Mouse (Mus musculus): ENCODE measurements around the gene Fam206a. TPM values are rescaled to one million over a fixed set of nuclear protein-coding genes. Genes with fewer than 3 reads are reported as not detected.
A peak's percentile ranks its signal among the peaks of the same experiment; 100 is the strongest.

Fam206a gene
- polyA plus RNA-seq (2015; fragmentation: Nextera tagmentation; extraction: Ambion mirVana), result 16.5 and 18.1 TPM in 2 replicates

DNA sequence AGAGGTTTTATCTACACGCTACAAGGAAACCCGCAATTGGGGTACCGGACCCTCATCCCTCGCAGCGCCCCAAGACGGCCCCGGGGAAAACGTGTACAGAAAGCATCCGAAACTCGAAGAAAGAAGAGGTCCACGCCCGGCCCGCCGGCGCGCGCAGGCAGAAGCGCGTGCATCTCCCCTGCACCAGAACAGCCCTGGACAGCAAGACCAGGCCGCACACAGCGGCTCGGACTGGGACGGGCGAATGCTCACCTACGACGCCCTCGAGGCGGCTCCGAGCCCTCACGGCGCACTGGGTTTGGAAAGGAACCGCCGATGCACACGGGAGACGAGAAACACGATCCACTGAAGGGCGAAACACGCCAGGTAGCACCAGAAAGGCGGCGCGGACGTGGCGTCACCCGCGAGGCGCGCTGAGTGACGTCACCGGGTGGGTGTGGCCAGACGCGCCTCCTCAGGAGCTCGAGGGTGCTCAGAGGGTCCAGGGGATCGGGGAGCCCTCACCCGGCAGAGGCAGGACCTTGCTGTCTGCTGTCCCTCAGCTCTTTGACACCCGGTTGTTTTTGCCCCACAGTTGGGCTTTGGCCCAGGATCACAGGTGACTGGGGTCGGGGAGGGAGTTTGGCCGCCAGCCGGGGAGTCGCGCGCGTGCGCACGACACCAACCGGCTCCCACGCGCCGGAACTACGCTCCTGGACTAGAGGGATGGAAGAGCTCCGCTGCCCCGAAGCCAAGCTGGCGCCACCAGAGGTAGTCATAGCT, at the start of gene Fam206a, which contains the start of gene Elp1:
TSS of gene Fam206a (plus strand) at position 439 of the 762 bp plus-strand sequence.
TSS of gene Elp1 (minus strand) at position 425 of the 762 bp plus-strand sequence.
- peaks cover 48% of the 10 kb centered on the region for H3K36me3 ChIP-seq (ENCODE audit: poor library complexity, severe bottlenecking)
- H3K4me3 ChIP-seq, result peak within 1 kb of the TSS; percentile 89
- peak within 1 kb of the TSS; percentile 75 for H3K4me2 ChIP-seq
- H3K27me3 ChIP-seq, result no peaks in the 10 kb centered on the region
- H3K9ac ChIP-seq, result peak within 1 kb of the TSS; percentile 89
- WGBS, result under 1% methylated on average over 72 of the region's 72 CpGs
- H3K9me3 ChIP-seq (replicated peaks), result no peaks in the 10 kb centered on the region
- ATAC-seq, result peak; percentile 98
- peaks cover 28% of the 10 kb centered on the region for H3K4me1 ChIP-seq
- H3K27ac ChIP-seq, result peak within 1 kb of the TSS; percentile 67

DNA sequence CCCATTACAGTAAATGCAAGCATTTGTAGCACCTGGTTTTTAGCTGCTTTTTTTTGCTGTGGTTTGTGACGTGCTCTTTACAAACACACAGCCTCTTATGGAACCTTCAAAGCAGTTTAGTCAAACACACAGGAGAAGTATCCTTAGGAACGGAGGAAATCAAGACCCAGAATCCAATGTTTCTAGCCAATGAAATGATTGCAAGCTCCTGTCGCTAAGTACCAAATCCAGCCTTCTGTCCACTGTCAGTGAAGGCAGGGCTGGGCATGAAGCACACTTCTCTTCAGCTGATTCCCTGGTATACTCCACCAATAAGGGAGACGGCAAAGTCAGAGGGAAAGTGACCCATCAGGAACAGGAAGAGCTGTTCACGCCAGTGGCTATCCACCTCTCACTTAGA, 46.1 kb upstream of the Fam206a start:
- Histone ChIP-seq H3K4me3 (no peak overlapping the region), H3K9me3 (replicated peaks) (no peaks in the 10 kb centered on the region), H3K4me1 (no peaks in the 10 kb centered on the region), H3K36me3 (ENCODE audit: poor library complexity, severe bottlenecking) (peaks cover 91% of the 10 kb centered on the region), H3K9ac (no peak overlapping the region), H3K27me3 (no peaks in the 10 kb centered on the region), H3K27ac (no peak overlapping the region), H3K4me2 (no peak overlapping the region)
- ATAC-seq, result no peak
- WGBS, result 93% methylated on average over 5 of the region's 5 CpGs

DNA sequence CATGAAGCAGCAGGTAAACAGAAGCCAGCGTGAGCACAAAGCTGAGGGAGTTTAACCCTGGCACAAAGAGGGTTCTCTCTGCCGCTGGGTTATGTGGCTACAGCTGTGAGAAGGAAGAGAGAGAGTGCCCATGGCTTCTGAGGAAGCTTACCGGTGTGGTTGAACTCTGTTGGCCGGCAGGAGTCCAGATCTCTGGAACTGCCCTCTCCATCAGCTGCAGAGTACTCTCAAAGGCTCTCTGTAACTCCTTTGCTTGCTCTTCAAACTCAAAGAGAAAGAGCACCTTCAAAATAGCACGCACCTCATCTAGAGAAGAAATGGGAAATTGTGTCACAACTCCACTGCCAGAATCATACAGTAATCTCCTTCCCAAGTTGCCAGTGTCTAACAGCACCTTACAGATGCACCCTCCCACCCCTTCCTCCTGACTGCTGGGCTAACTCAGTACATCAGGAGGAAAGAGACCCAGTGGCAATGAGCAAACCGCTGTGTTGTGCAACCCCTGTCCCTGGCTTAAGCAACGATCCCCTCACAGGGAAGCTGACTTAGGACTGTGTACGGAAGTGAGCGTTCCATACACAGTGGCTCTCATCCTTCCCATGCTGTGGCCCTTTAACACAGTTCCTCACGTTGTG, 45.1 kb upstream of the Fam206a start:
- Histone ChIP-seq H3K27me3 (no peaks in the 10 kb centered on the region), H3K4me3 (no peak overlapping the region), H3K4me1 (no peaks in the 10 kb centered on the region), H3K9ac (no peak overlapping the region), H3K9me3 (replicated peaks) (no peaks in the 10 kb centered on the region), H3K4me2 (no peak overlapping the region), H3K36me3 (ENCODE audit: poor library complexity, severe bottlenecking) (peaks cover 91% of the 10 kb centered on the region), H3K27ac (no peak overlapping the region)
- ATAC-seq, result no peak
- 92% methylated on average over 10 of the region's 10 CpGs for WGBS

DNA sequence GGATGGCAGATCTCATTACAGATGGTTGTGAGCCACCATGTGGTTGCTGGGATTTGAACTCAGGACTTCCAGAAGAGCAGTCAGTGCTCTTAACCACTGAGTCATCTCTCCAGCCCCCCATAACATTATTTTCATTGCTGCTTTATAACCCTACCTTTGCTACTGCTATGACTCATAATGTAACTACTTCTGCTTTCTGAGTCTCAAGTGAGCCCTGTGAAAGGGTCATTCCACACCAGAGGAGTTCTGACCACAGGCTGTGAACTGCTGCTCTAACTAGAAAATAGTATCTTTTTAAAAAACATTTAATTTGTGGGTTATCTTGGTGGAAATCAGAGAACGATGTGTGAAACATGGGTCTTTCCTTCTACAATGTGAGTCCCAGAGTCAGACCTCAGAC, 44.5 kb upstream of the Fam206a start:
- Histone ChIP-seq H3K36me3 (ENCODE audit: poor library complexity, severe bottlenecking) (peaks cover 96% of the 10 kb centered on the region), H3K27ac (no peak overlapping the region), H3K9ac (no peak overlapping the region), H3K27me3 (no peaks in the 10 kb centered on the region), H3K4me3 (no peak overlapping the region), H3K4me1 (no peaks in the 10 kb centered on the region), H3K9me3 (replicated peaks) (no peaks in the 10 kb centered on the region), H3K4me2 (no peak overlapping the region)
- ATAC-seq, result no peak
- WGBS, result 97% methylated on average over 1 of the region's 1 CpGs

DNA sequence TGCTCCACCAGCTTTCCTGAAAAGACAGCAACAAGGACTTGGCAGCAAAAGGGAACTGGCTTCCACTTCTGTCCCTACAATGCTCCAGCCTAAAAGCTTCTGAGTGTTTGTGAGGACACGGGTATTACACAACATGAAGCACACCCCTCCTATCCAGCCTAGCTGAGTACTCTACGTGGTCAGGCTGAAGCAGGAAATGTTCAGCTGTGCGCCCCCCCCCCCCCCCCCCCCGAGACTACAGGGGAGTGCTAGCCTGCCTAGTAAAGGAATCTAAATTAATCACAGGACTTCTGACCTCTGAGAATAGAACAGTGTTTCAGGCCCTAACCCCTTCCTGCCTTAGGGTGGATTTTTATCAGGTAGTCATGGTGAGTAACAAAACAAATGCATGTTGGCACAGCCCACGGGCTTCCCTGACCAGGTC, 34.3 kb upstream of the Fam206a start:
- no peak overlapping the region for H3K27ac ChIP-seq
- no peak for ATAC-seq
- no peaks in the 10 kb centered on the region for H3K4me1 ChIP-seq
- H3K9ac ChIP-seq, result no peak overlapping the region
- no peak overlapping the region for H3K4me2 ChIP-seq
- 73% methylated on average over 5 of the region's 5 CpGs for WGBS
- H3K4me3 ChIP-seq, result no peak overlapping the region
- H3K9me3 ChIP-seq (replicated peaks), result no peaks in the 10 kb centered on the region
- no peaks in the 10 kb centered on the region for H3K27me3 ChIP-seq
- H3K36me3 ChIP-seq (ENCODE audit: poor library complexity, severe bottlenecking), result peaks cover 91% of the 10 kb centered on the region

DNA sequence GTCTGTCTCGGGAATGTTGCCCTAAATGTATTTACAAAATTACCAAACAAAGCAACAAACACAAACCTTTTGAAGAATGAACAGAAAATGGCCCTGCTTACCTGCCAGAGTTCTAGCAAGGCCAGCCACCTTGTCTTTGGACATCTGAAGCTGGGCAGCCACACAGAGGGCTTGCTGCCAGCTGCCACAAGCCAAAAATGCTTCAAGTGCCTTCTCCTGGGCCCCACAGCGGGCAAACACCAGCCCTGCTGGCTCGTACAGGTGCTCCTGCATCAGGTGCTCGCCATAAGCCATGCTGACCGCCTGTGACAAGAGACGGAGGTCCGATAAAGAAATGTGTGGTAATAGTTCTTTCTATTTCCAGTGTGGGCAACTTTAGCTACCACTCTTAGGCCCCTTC, 33.2 kb upstream of the Fam206a start:
- Histone ChIP-seq H3K4me2 (no peak overlapping the region), H3K27me3 (no peaks in the 10 kb centered on the region), H3K4me1 (no peaks in the 10 kb centered on the region), H3K9me3 (replicated peaks) (no peaks in the 10 kb centered on the region), H3K27ac (no peak overlapping the region), H3K4me3 (no peak overlapping the region), H3K36me3 (ENCODE audit: poor library complexity, severe bottlenecking) (peaks cover 96% of the 10 kb centered on the region), H3K9ac (no peak overlapping the region)
- WGBS, result 94% methylated on average over 7 of the region's 7 CpGs
- no peak for ATAC-seq

DNA sequence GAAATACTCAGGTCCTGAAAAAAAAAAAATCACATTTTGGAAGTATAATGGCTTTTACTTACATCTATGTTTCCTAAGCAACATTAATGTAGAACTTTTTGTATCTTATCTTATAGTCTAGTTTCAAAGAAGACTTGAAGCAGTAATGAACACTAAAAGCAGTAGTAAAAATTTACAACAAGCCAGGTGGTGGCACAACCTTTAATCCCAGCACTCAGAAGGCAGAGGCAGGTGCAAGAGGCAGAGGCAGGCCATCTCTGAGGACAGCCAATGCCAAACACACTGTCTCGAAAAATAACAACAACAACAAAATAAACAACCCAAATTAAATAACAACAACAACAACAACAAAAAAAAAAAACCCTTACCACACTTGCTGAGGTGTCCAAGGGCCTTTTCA, 31.1 kb upstream of the Fam206a start:
- H3K27ac ChIP-seq, result no peak overlapping the region
- H3K4me1 ChIP-seq, result no peaks in the 10 kb centered on the region
- WGBS, result 83% methylated on average over 1 of the region's 1 CpGs
- peaks cover 90% of the 10 kb centered on the region for H3K36me3 ChIP-seq (ENCODE audit: poor library complexity, severe bottlenecking)
- H3K9me3 ChIP-seq (replicated peaks), result no peaks in the 10 kb centered on the region
- ATAC-seq, result no peak
- no peaks in the 10 kb centered on the region for H3K27me3 ChIP-seq
- no peak overlapping the region for H3K4me3 ChIP-seq
- H3K9ac ChIP-seq, result no peak overlapping the region
- H3K4me2 ChIP-seq, result no peak overlapping the region

DNA sequence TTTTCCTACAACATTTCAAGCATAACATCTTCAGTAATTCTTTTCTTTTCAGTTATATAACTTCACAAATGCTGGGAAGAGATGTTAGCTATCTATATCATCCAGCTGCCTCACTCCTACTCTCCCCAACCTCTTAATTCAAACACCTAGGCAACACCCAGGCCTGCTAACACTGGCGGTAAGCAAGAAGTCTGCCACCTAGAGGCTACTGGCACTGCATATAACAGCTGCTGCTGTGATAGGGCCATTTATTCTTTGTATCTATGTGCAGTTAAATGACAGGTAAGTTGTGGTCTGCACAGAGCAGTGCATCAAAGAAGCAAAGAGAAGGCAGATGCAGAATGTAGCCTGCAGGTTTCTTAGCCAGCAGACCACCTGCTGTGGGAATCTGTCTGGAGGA, 10.8 kb upstream of the Fam206a start:
- no peak overlapping the region for H3K4me2 ChIP-seq
- no peaks in the 10 kb centered on the region for H3K9me3 ChIP-seq (replicated peaks)
- H3K4me1 ChIP-seq, result no peaks in the 10 kb centered on the region
- ATAC-seq, result 0 out of 2 replicates have a peak, but pooled peaks have one; percentile 50
- peaks cover 93% of the 10 kb centered on the region for H3K36me3 ChIP-seq (ENCODE audit: poor library complexity, severe bottlenecking)
- no peak overlapping the region for H3K4me3 ChIP-seq
- H3K27ac ChIP-seq, result no peak overlapping the region
- H3K9ac ChIP-seq, result no peak overlapping the region
- no peaks in the 10 kb centered on the region for H3K27me3 ChIP-seq
- WGBS, result 36% methylated on average over 1 of the region's 1 CpGs

DNA sequence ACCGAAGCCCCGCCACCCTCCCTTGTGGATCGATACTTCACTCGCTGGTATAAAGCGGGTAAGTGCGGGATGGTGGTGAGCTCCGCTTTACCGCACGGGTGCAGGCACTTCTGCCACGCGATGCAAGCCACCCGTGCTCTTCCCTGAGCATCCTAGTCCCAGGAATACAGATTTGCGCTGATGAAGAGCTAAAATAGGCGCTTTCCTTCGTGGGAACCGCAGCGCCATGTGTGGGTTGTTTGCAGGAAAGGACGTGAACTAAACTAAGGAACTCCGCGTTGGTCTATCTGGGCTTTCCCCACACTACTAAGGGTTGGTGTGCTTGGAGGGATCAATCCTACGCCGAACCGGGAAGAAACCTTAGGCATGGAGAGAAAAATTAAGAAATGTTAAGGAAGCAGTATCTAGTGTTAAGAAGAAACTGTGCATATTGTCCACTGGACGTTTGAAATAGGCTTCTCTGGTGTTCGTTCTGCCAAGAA, 565 bp downstream of the Fam206a start:
- Histone ChIP-seq H3K36me3 (ENCODE audit: poor library complexity, severe bottlenecking) (peaks cover 48% of the 10 kb centered on the region), H3K4me2 (peak overlapping the region; percentile 75), H3K4me1 (peaks cover 28% of the 10 kb centered on the region), H3K27me3 (no peaks in the 10 kb centered on the region), H3K9me3 (replicated peaks) (no peaks in the 10 kb centered on the region), H3K9ac (peak overlapping the region; percentile 89), H3K4me3 (peak overlapping the region; percentile 89), H3K27ac (peak overlapping the region; percentile 67)
- ATAC-seq, result no peak
- WGBS, result 1% methylated on average over 25 of the region's 25 CpGs

DNA sequence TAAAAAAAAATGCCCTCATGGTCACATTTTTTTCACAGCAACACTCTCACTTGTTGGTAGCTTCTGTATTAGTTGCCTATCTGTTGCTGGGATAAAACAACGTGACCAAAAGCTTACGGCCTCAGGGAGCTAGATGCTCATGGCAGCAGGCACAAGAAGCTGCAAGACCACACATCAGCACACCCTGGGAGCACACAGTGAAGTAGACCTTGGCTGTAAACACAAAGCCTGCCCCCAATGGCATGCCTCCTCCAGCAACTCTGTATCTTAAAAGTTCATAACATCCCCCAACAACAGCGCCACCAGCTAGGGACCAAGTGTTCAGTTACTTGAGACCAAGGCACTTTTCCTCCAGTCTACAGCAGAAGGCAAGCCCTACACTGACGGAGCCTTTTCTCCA, 6.9 kb downstream of the Fam206a start:
- 84% methylated on average over 4 of the region's 4 CpGs for WGBS
- Histone ChIP-seq H3K27me3 (no peaks in the 10 kb centered on the region), H3K9me3 (replicated peaks) (no peaks in the 10 kb centered on the region), H3K36me3 (ENCODE audit: poor library complexity, severe bottlenecking) (peaks cover 46% of the 10 kb centered on the region), H3K4me2 (no peak overlapping the region), H3K9ac (no peak overlapping the region), H3K27ac (no peak overlapping the region), H3K4me3 (no peak overlapping the region), H3K4me1 (0 out of 2 replicates have a peak, but pooled peaks cover under 1% of the 10 kb centered on the region)
- ATAC-seq, result no peak

DNA sequence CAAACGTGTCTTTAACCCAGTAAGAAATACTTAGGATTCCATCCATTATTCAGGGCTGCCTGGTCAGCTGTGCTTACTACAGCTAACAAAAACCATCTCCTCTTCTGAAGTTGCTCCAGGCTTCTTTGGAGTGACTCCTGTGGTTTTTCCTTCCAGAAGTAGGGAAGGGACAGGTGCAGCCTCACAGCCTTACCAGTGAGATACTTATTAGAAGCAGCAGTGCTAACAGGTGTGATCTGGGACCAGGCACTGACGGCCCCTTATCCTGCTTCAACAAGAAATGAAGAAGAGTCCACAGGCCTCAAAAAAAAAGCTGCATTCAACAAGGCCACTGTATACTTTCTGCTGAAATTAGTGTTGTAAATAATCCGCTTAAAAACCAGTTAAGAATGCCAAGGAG, 9.5 kb downstream of the Fam206a start:
- Histone ChIP-seq H3K36me3 (ENCODE audit: poor library complexity, severe bottlenecking) (peaks cover 45% of the 10 kb centered on the region), H3K27me3 (no peaks in the 10 kb centered on the region), H3K9ac (no peak overlapping the region), H3K27ac (no peak overlapping the region), H3K4me3 (no peak overlapping the region), H3K9me3 (replicated peaks) (no peaks in the 10 kb centered on the region), H3K4me2 (no peak overlapping the region), H3K4me1 (no peaks in the 10 kb centered on the region)
- no peak for ATAC-seq
- WGBS, result 64% methylated on average over 3 of the region's 3 CpGs

DNA sequence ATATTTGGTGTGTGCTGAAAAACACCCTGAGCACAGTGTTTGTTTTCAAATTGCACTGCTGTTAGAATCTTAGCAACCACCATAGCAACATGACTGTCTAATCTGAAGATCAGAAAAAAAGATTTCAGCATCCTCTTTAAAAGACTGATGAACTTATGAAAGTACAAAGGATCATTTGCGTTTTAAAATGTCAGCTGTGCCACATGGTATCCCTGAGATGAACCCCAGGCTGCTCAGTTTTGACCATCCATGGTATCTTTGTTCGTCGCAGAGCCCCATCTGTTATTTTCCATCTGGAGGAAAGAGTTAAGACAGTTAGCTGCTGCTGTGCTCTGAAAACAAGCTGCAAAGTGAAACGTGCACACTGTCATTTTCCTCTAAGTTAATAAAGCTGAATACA, 10.0 kb downstream of the Fam206a start:
- no peak overlapping the region for H3K4me3 ChIP-seq
- H3K27ac ChIP-seq, result no peak overlapping the region
- peaks cover 40% of the 10 kb centered on the region for H3K36me3 ChIP-seq (ENCODE audit: poor library complexity, severe bottlenecking)
- no peak for ATAC-seq
- H3K9ac ChIP-seq, result no peak overlapping the region
- no peaks in the 10 kb centered on the region for H3K4me1 ChIP-seq
- no peaks in the 10 kb centered on the region for H3K9me3 ChIP-seq (replicated peaks)
- H3K4me2 ChIP-seq, result no peak overlapping the region
- H3K27me3 ChIP-seq, result no peaks in the 10 kb centered on the region
- WGBS, result 84% methylated on average over 4 of the region's 4 CpGs
